Mouse (Mus musculus) CH12.LX (cell line): Measurements from ENCODE around the gene Clstn1. TPM values are rescaled to one million over a fixed set of nuclear protein-coding genes. Genes with fewer than 3 reads are reported as not detected.

ENCODE experiments used
- DNase-seq: peaks from one replicate; pipeline ENCODE4 v3.0.0-alpha.2; 2013; ENCODE audit errors: extremely low read depth
- H3K27ac ChIP-seq: 2 replicates; pipeline ENCODE4 v1.5.1; 2012; ENCODE audit warnings: low read depth, mild to moderate bottlenecking, control low read depth, moderate library complexity; ENCODE audit not compliant: insufficient read depth
- H3K27me3 ChIP-seq: replicated peaks from 2 replicates; pipeline ENCODE3; 2012; ENCODE audit warnings: inconsistent platforms
- H3K36me3 ChIP-seq, 2 experiments: replicated peaks in 1 of 2; 2 replicates each; pipeline versions ENCODE3 to v1.6.1; 2012; ENCODE audit warnings: inconsistent platforms in 1 of 2, low read length in 1 of 2, mild to moderate bottlenecking in 1 of 2, mixed read lengths in 1 of 2, moderate library complexity in 1 of 2; ENCODE audit not compliant: control insufficient read depth in 1 of 2, insufficient read depth in 1 of 2
- H3K4me1 ChIP-seq, 2 experiments: 2 replicates each; pipeline ENCODE4 v1.6.1; 2012; ENCODE audit warnings: inconsistent platforms in 1 of 2, moderate library complexity in 1 of 2; ENCODE audit not compliant: insufficient read depth in 2 of 2, control insufficient read depth in 1 of 2
- H3K4me2 ChIP-seq: 2 replicates; pipeline ENCODE4 v1.6.1; 2012; ENCODE audit warnings: low read depth, mild to moderate bottlenecking, control low read depth; ENCODE audit not compliant: poor library complexity, insufficient read depth, severe bottlenecking
- H3K4me3 ChIP-seq, 3 experiments: fragments of 150-350 bp in 1 of 3; sonication (generic) in 1 of 3; replicated peaks in 1 of 3; 2 replicates each; pipeline versions ENCODE3 to v1.5.1; 2011 to 2012; ENCODE audit warnings: low read depth in 2 of 3, low read length in 2 of 3, mild to moderate bottlenecking in 2 of 3, moderate library complexity in 2 of 3, control low read depth in 1 of 3, improper control_type of control experiment in 1 of 3, inconsistent platforms in 1 of 3, mixed read lengths in 1 of 3; ENCODE audit not compliant: poor library complexity in 1 of 3
- H3K79me2 ChIP-seq: replicated peaks from 2 replicates; pipeline ENCODE4 v1.6.1; 2012; ENCODE audit warnings: mild to moderate bottlenecking, moderate library complexity; ENCODE audit not compliant: control insufficient read depth, poor library complexity, insufficient read depth, severe bottlenecking; ENCODE audit errors: extremely low read depth
- H3K9ac ChIP-seq: 2 replicates; pipeline ENCODE4 v1.6.1; 2012; ENCODE audit warnings: low read depth, mild to moderate bottlenecking, control low read depth, moderate library complexity; ENCODE audit not compliant: insufficient read depth
- H3K9me3 ChIP-seq: replicated peaks from 2 replicates; pipeline ENCODE3; 2012; ENCODE audit warnings: low read length, inconsistent platforms, mixed read lengths
- BHLHE40 ChIP-seq: IDR thresholded peaks from 2 replicates; pipeline ENCODE4 v1.6.1; 2011; ENCODE audit warnings: mild to moderate bottlenecking, low read depth, low read length, improper control_type of control experiment
- CHD1 ChIP-seq: IDR thresholded peaks from 2 replicates; pipeline ENCODE4 v1.6.1; 2012; ENCODE audit warnings: low read depth, low read length, improper control_type of control experiment, inconsistent platforms
- CHD2 ChIP-seq: IDR thresholded peaks from 2 replicates; pipeline ENCODE4 v1.6.1; 2011; ENCODE audit warnings: low read length, improper control_type of control experiment
- E2F4 ChIP-seq: IDR thresholded peaks from 2 replicates; pipeline ENCODE4 v1.6.1; 2011; ENCODE audit warnings: low read depth, low read length, improper control_type of control experiment; ENCODE audit not compliant: insufficient replicate concordance
- ELF1 ChIP-seq: IDR thresholded peaks from 2 replicates; pipeline ENCODE4 v1.6.1; 2014; ENCODE audit warnings: low read depth, mild to moderate bottlenecking, inconsistent platforms, low read length, improper control_type of control experiment
- ETS1 ChIP-seq: conservative IDR thresholded peaks from 2 replicates; pipeline ENCODE4 v1.6.1; 2012; ENCODE audit warnings: low read depth, mild to moderate bottlenecking, inconsistent platforms, low read length, improper control_type of control experiment, moderate library complexity
- GABPA ChIP-seq: IDR thresholded peaks from 2 replicates; pipeline ENCODE4 v1.6.1; 2012; ENCODE audit warnings: low read depth, low read length, improper control_type of control experiment, inconsistent platforms; ENCODE audit not compliant: insufficient replicate concordance
- JUN ChIP-seq: IDR thresholded peaks from 2 replicates; pipeline ENCODE4 v1.6.1; 2011; ENCODE audit warnings: low read depth, mild to moderate bottlenecking, low read length, improper control_type of control experiment, moderate library complexity; ENCODE audit not compliant: insufficient read depth
- JUND ChIP-seq: conservative IDR thresholded peaks from 2 replicates; pipeline ENCODE4 v1.6.1; 2011; ENCODE audit warnings: low read depth, low read length, improper control_type of control experiment
- KAT2A ChIP-seq: IDR thresholded peaks from 2 replicates; pipeline ENCODE4 v1.6.1; 2012; ENCODE audit warnings: low read length, improper control_type of control experiment, inconsistent platforms; ENCODE audit not compliant: insufficient replicate concordance
- MAZ ChIP-seq: IDR thresholded peaks from 2 replicates; pipeline ENCODE4 v1.6.1; 2012; ENCODE audit warnings: low read depth, mild to moderate bottlenecking, inconsistent platforms, low read length, improper control_type of control experiment, moderate library complexity
- MXI1 ChIP-seq: IDR thresholded peaks from 2 replicates; pipeline ENCODE4 v1.6.1; 2011; ENCODE audit warnings: mild to moderate bottlenecking, low read depth, low read length, improper control_type of control experiment
- NELFE ChIP-seq: IDR thresholded peaks from 2 replicates; pipeline ENCODE4 v1.6.1; 2011; ENCODE audit warnings: low read depth, low read length, improper control_type of control experiment
- NRF1 ChIP-seq: IDR thresholded peaks from 2 replicates; pipeline ENCODE4 v1.6.1; 2014; ENCODE audit warnings: low read depth, mild to moderate bottlenecking, inconsistent platforms, low read length, improper control_type of control experiment, moderate library complexity
- PAX5 ChIP-seq: IDR thresholded peaks from 2 replicates; pipeline ENCODE4 v1.6.1; 2012; ENCODE audit warnings: low read length, inconsistent platforms, mixed read lengths
- POLR2A ChIP-seq: IDR thresholded peaks from 2 replicates; pipeline ENCODE4 v1.6.1; 2011; ENCODE audit warnings: low read depth, mild to moderate bottlenecking, improper control_type of control experiment, low read length
- POLR2AphosphoS2 ChIP-seq: IDR thresholded peaks from 2 replicates; pipeline ENCODE4 v1.6.1; 2011; ENCODE audit warnings: low read depth, low read length, improper control_type of control experiment
- RAD21 ChIP-seq: IDR thresholded peaks from 2 replicates; pipeline ENCODE4 v1.6.1; 2011; ENCODE audit warnings: low read depth, mild to moderate bottlenecking, low read length, improper control_type of control experiment, moderate library complexity
- RCOR1 ChIP-seq: conservative IDR thresholded peaks from 2 replicates; pipeline ENCODE4 v1.6.1; 2012; ENCODE audit warnings: low read depth, mild to moderate bottlenecking, inconsistent platforms, low read length, improper control_type of control experiment
- SIN3A ChIP-seq: IDR thresholded peaks from 2 replicates; pipeline ENCODE4 v1.6.1; 2012; ENCODE audit warnings: low read length, improper control_type of control experiment, inconsistent platforms
- TCF12 ChIP-seq: IDR thresholded peaks from 2 replicates; pipeline ENCODE4 v1.6.1; 2014; ENCODE audit warnings: low read depth, mild to moderate bottlenecking, inconsistent platforms, low read length, improper control_type of control experiment
- UBTF ChIP-seq: IDR thresholded peaks from 2 replicates; pipeline ENCODE4 v1.6.1; 2012; ENCODE audit warnings: low read depth, mild to moderate bottlenecking, inconsistent platforms, low read length, improper control_type of control experiment, moderate library complexity
- USF1 ChIP-seq: IDR thresholded peaks from 2 replicates; pipeline ENCODE4 v1.6.1; 2014; ENCODE audit warnings: low read depth, mild to moderate bottlenecking, inconsistent platforms, low read length, improper control_type of control experiment
- USF2 ChIP-seq: conservative IDR thresholded peaks from 2 replicates; pipeline ENCODE4 v1.6.1; 2011; ENCODE audit warnings: low read depth, low read length, improper control_type of control experiment
- ZC3H11A ChIP-seq: IDR thresholded peaks from 2 replicates; pipeline ENCODE4 v1.6.1; 2012; ENCODE audit warnings: low read depth, mild to moderate bottlenecking, inconsistent platforms, low read length, improper control_type of control experiment
- ZNF384 ChIP-seq: IDR thresholded peaks from 2 replicates; pipeline ENCODE4 v1.6.1; 2012; ENCODE audit warnings: low read depth, low read length, improper control_type of control experiment, inconsistent platforms
- dilution Hi-C: fragments of 300-500 bp; cut with MboI; formaldehyde crosslinking; loops from 2 replicates; pipeline ENCODE4 v1.14.3; 2020; ENCODE audit warnings: low sequenced_read_pairs; ENCODE audit not compliant: extremely low pct_unique_long_range_greater_than_20kb, extremely low pct_ligation_motif_present
- in situ Hi-C: fragments of 300-500 bp; cut with MboI; formaldehyde crosslinking; loops from 3 replicates; pipeline ENCODE4 v1.14.3; 2019; ENCODE audit warnings: low sequenced_read_pairs, low pct_ligation_motif_present, low pct_unique_long_range_greater_than_20kb, mixed read lengths
- polyA plus RNA-seq: library from polyadenylated mRNA; unstranded; fragments of >175 nt; gene quantifications from 2 replicates; pipeline ENCODE4 v1.2.1, GENCODE M21; 2012; ENCODE audit warnings: low read depth; ENCODE audit not compliant: insufficient read length
- total RNA-seq, 2 experiments: library from RNA; depleted of rRNA; stranded (reverse); fragments of 300-350 nt in 1 of 2; fragments of >200 nt in 1 of 2; gene quantifications; 2 replicates each; pipeline ENCODE4 v1.2.3; 2012 to 2014

Gene Clstn1
- total and polyA plus RNA-seq, 3 experiments = 26.4 to 53.1 (median 35.2) TPM

- peaks cover 2% of the 10 kb centered on the region for H3K27me3 ChIP-seq
- no peaks in the 10 kb centered on the region for H3K79me2 ChIP-seq
- dilution Hi-C loops = no loop called here
- in situ Hi-C loops = no loop called here
- DNase-seq = no peak
- no peak overlapping the region for H3K4me3 ChIP-seq
- no peaks in the 10 kb centered on the region for H3K9me3 ChIP-seq
- peaks cover 14 to 21% of the 10 kb centered on the region in 2 experiments; a peak in 2 of 4 replicates for H3K4me1 ChIP-seq
- no peaks in the 10 kb centered on the region for H3K36me3 ChIP-seq
- no peak overlapping the region for H3K27ac ChIP-seq
- no peak overlapping the region for H3K4me2 ChIP-seq
- TF ChIP-seq RAD21 = no peak
- no peak for TF ChIP-seq MXI1
- no peak for TF ChIP-seq ZC3H11A
- TF ChIP-seq E2F4 = no peak
- TF ChIP-seq GABPA = no peak
- TF ChIP-seq ZNF384 = no peak
- TF ChIP-seq POLR2A = no peak
- TF ChIP-seq BHLHE40 = no peak
- no peak for TF ChIP-seq CHD2
- no peak for TF ChIP-seq JUN
- TF ChIP-seq PAX5 = no peak
- TF ChIP-seq ETS1 = no peak
- TF ChIP-seq USF2 = no peak
- no peak overlapping the region for H3K9ac ChIP-seq
These were observed 13.4 kb upstream of the Clstn1 start for GRCm38 (mm10) chr4:149572851-149573250.

GRCm38 (mm10) chr4:149574391-149574821, 11.9 kb upstream of the Clstn1 start:
- Histone ChIP-seq H3K9ac (no peak overlapping the region), H3K4me1 (peaks cover 14 to 26% of the 10 kb centered on the region in 2 experiments; a peak in 2 of 4 replicates), H3K27ac (no peak overlapping the region), H3K27me3 (peaks cover 6% of the 10 kb centered on the region), H3K36me3 (no peaks in the 10 kb centered on the region), H3K79me2 (no peaks in the 10 kb centered on the region), H3K9me3 (no peaks in the 10 kb centered on the region), H3K4me2 (no peak overlapping the region), H3K4me3 (no peak overlapping the region)
- in situ Hi-C loops = no loop called here
- TF ChIP-seq USF2 (0 out of 2 replicates have a peak, but pooled peaks have one; percentile 14), ZC3H11A (no peak), USF1 (peak; percentile 55)
- no peak for DNase-seq
- dilution Hi-C loops = no loop called here

GRCm38 (mm10) chr4:149576061-149576460, 10.2 kb upstream of the Clstn1 start:
- Histone ChIP-seq H3K27me3 (peaks cover 6% of the 10 kb centered on the region), H3K9ac (no peak overlapping the region), H3K4me2 (no peak overlapping the region), H3K9me3 (no peaks in the 10 kb centered on the region), H3K79me2 (no peaks in the 10 kb centered on the region), H3K36me3 (no peaks in the 10 kb centered on the region), H3K4me1 (peaks cover 13 to 25% of the 10 kb centered on the region in 2 experiments; a peak in 2 of 4 replicates), H3K27ac (no peak overlapping the region), H3K4me3 (no peak overlapping the region)
- dilution Hi-C loops = no loop called here
- in situ Hi-C loops = no loop called here
- no peak for DNase-seq
- no peak for TF ChIP-seq NRF1
- no peak for TF ChIP-seq KAT2A
- TF ChIP-seq NELFE = no peak
- no peak for TF ChIP-seq MAZ
- no peak for TF ChIP-seq BHLHE40
- no peak for TF ChIP-seq ELF1
- no peak for TF ChIP-seq JUN
- TF ChIP-seq SIN3A = no peak
- no peak for TF ChIP-seq POLR2AphosphoS2
- TF ChIP-seq JUND = no peak
- no peak for TF ChIP-seq ETS1
- no peak for TF ChIP-seq TCF12
- TF ChIP-seq CHD1 = no peak
- TF ChIP-seq RCOR1 = no peak
- TF ChIP-seq UBTF = no peak
- no peak for TF ChIP-seq ZNF384
- TF ChIP-seq RAD21 = no peak
- no peak for TF ChIP-seq CHD2
- no peak for TF ChIP-seq E2F4
